Mouse (Mus musculus) spleen, adult 2 months (tissue): Measurements from ENCODE around the gene 9130023H24Rik. TPM values are rescaled to one million over a fixed set of nuclear protein-coding genes. Genes with fewer than 3 reads are reported as not detected.

ENCODE experiments used
- DNase-seq, 2 experiments: peaks; one replicate each; pipeline versions ENCODE4 v3.0.0 to v3.0.0-alpha.2; 2012 to 2021; ENCODE audit warnings: low spot score in 2 of 2, low read depth in 1 of 2
- H3K27ac ChIP-seq: fragments of 200-500 bp; 2 replicates; pipeline ENCODE4 v1.5.1; 2012; ENCODE audit warnings: low read length, inconsistent platforms; ENCODE audit not compliant: insufficient read depth
- H3K27me3 ChIP-seq: fragments of 200-500 bp; 2 replicates; pipeline ENCODE4 v1.6.1; 2012; ENCODE audit warnings: mild to moderate bottlenecking, moderate library complexity, low read length, inconsistent platforms; ENCODE audit not compliant: control insufficient read depth, insufficient read depth
- H3K36me3 ChIP-seq: fragments of 200-500 bp; 2 replicates; pipeline ENCODE4 v1.6.1; 2012; ENCODE audit warnings: mild to moderate bottlenecking, low read length, inconsistent platforms; ENCODE audit not compliant: control insufficient read depth, insufficient read depth
- H3K4me1 ChIP-seq: fragments of 200-500 bp; 2 replicates; pipeline ENCODE4 v1.6.1; 2011; ENCODE audit warnings: inconsistent platforms; ENCODE audit not compliant: control insufficient read depth, insufficient read depth, insufficient read length
- H3K4me3 ChIP-seq: fragments of 200-500 bp; 2 replicates; pipeline ENCODE4 v1.5.1; 2011; ENCODE audit warnings: mild to moderate bottlenecking, inconsistent platforms; ENCODE audit not compliant: insufficient read depth, insufficient read length; ENCODE audit errors: extremely low read depth
- CTCF ChIP-seq: fragments of 200-500 bp; IDR thresholded peaks from 2 replicates; pipeline ENCODE4 v1.5.1; 2011; ENCODE audit warnings: mild to moderate bottlenecking, inconsistent platforms; ENCODE audit not compliant: insufficient read depth, insufficient read length, insufficient replicate concordance; ENCODE audit errors: extremely low read depth
- POLR2A ChIP-seq: fragments of 200-500 bp; IDR thresholded peaks from 2 replicates; pipeline ENCODE4 v1.6.1; 2011; ENCODE audit warnings: low read depth, low read length, inconsistent platforms
- WGBS: fragments of 180-500 bp; shearing (Covaris S2); methylation state at CpG from one replicate; pipeline ENCODE4 v1.1.7; 2018; 5-methylcytosine and 5-hydroxymethylcytosine counted together
- polyA plus RNA-seq: library from polyadenylated mRNA; depleted of rRNA; stranded (reverse); fragments of >200 nt; gene quantifications from 2 replicates; pipeline ENCODE4 v1.2.3, GENCODE M21; 2012; rRNA removed

9130023H24Rik gene
- 1.1 and 1.4 TPM in 2 replicates for polyA plus RNA-seq

DNA sequence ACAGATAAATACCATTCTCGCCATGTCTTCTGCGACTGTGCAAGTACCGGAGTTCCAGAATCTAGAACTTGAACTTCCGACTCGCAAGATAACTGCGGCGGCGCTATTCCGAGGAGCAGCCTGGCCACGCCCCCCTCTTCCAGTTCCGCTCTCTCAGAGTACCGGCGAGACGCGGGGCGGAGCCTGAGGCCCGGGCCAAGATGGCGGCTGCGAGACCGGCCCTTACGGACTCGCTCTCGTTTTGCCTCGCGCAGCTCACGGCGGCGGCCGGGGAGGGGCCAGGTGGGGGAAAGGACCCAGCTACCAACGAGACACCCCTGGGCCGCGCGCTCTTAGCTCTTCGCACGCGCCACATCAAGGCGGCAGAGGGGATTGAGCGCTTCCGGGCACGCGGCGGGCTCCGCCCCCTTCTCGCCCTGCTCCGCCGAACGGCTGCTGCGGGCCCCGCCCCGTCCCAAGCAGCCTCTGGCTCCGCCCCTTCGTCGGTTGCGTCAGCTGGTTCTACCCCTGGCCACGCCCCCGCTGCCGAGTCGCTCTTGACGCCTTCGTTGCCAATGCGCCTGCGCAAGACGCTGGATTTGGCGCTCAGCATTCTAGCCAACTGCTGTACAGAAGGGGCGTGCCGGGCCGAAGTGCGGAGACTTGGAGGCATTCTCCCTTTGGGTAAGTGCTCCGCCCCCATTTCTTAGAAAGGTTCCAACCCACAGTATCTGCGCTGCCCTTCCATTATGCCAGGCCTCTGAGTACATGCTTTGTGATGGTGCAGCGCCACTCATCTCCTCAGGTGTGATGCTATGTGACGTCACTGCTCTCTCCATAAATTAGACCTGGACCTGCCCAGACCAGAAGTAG, at the start of gene 9130023H24Rik:
Gene 9130023H24Rik, minus strand, starts transcription at position 105 of the 852 bp plus-strand sequence.
- peak; percentile 98 to 100 for DNase-seq
- peak within 1 kb of the TSS; percentile 82 for H3K4me3 ChIP-seq
- H3K4me1 ChIP-seq: peaks cover 3% of the 10 kb centered on the region; the same call in 1 of the 2 replicates
- peaks cover 20% of the 10 kb centered on the region for H3K36me3 ChIP-seq
- no peaks in the 10 kb centered on the region for H3K27me3 ChIP-seq
- H3K27ac ChIP-seq: peak within 1 kb of the TSS; percentile 99
- under 1% methylated on average over 72 of the region's 72 CpGs for WGBS
- no peak for TF ChIP-seq CTCF
- TF ChIP-seq POLR2A: peak; percentile 62

DNA sequence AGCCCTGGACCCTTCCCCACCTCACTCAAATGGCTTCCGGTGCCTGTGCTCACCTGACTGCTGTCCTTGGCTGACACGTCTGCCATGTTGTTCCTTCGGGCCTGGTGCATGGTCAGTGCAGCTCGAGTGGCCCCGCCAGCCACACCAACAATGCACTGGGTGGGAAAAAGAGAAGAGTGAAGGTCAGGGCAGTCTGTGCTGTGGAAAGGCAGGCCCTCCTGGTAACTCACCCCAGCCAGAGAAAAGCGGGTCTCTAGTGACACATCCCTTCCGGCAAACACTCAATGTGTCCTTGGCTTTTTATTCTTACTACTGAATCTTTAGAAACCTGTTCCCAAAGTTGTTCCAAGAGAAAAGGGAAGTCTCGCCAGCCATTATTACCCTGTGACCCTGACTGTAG, 47.2 kb upstream of the 9130023H24Rik start:
- Histone ChIP-seq H3K27ac (peak overlapping the region; percentile 19; the same call in 1 of the 2 replicates), H3K36me3 (peaks cover 3% of the 10 kb centered on the region; the same call in 1 of the 2 replicates), H3K27me3 (no peaks in the 10 kb centered on the region), H3K4me3 (no peak overlapping the region), H3K4me1 (no peaks in the 10 kb centered on the region)
- WGBS: 95% methylated on average over 8 of the region's 8 CpGs
- TF ChIP-seq CTCF (no peak), POLR2A (no peak)
- no peak for DNase-seq

DNA sequence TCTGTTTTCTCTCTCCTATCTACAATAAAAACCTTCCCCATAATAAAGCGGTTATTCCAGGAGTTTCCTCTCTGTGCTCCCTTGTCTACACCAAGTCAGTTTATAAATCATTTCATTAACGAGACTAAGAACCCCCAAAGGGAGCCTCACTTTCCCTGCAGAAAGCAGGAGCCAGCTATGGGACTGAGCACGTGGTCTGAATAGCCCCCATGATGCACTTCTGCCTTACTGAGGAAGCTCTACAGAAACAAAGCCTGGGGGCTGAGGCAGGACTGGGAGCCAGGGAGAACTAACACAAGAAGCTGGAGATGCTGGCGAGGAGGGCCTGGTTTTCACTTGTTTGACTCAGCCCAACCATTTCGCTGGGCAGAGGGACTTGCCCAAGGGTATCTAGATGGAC, 46.2 kb upstream of the 9130023H24Rik start:
- Histone ChIP-seq H3K27me3 (no peaks in the 10 kb centered on the region), H3K4me3 (no peak overlapping the region), H3K4me1 (no peaks in the 10 kb centered on the region), H3K36me3 (peaks cover 3% of the 10 kb centered on the region; the same call in 1 of the 2 replicates), H3K27ac (no peak overlapping the region)
- WGBS: 92% methylated on average over 5 of the region's 5 CpGs
- no peak for TF ChIP-seq POLR2A
- no peak for TF ChIP-seq CTCF
- DNase-seq: no peak

DNA sequence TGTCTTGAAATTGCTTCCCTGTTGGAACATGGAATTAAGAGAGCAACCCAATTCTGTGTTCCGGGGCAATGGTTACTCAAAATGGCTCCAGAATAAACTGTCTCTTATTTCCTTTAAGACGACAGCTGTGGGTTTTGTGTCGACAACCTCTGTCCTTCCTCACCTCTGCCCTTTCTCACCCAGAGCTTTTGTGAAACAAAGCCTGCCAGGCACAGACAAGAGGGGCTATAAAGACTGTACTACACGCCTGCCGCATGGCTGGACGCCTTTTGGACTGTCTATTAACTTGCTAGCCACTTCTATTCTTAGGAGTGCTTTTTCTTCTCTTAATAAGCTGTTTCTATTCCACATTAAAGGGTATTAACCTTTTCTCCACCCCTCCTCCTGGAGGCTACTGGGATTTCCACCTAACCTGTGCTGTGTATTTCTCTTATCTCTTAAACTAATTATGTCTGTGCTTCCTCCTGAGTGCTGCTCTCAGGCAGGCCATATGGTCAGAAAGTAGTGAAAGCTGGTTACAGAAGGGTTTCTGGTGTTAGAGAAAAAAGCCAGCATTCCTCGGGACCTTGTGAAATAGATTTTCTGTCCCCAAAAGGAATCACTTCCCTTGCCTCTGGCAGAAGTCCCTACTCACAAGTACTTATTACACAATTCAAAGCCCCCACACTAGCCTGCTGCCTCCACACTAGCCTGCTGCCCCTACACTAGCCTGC, 44.9 kb upstream of the 9130023H24Rik start:
- TF ChIP-seq POLR2A (no peak), CTCF (no peak)
- no peak overlapping the region for H3K27ac ChIP-seq
- 80% methylated on average over 7 of the region's 7 CpGs for WGBS
- no peak overlapping the region for H3K4me3 ChIP-seq
- H3K36me3 ChIP-seq: peaks cover 3% of the 10 kb centered on the region; the same call in 1 of the 2 replicates
- no peaks in the 10 kb centered on the region for H3K27me3 ChIP-seq
- no peak for DNase-seq
- H3K4me1 ChIP-seq: no peaks in the 10 kb centered on the region

DNA sequence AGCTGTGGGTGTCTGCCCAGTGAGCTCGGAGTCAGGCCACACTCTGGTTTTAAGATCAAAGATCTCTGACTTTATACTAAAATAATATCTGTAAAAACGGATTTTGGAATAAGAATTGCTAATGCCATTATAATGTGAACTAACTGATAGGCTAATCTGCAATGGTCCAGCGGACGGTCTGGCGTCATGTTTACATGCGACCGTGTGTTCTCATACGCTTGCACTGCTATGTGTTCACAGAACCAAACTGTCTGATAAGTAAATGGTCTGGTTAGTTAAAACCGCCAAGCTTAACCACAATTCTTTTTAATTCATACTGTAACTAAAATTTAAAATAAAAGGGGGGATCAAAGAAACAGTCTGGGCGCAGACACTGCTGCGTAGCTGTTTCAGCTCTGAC, 43.9 kb upstream of the 9130023H24Rik start:
- WGBS: 88% methylated on average over 11 of the region's 11 CpGs

DNA sequence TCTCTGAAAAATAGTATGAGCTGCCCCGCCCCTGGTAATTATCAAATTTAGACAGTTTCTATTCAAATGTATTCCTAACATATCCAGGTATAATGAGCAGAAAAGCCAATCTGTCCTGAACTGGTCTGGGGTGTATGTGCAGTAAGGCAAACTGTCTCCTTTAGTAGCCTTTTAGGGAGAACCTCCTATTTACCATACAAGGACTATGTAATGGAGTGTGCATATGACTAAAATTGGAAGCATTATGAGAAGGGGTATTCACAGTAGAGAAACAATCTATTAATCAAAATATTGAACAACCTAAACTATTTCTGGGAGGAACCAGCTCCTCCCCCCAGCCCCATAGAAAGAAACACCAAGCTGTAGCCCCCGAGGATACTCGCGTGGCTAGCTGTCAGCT, 41.9 kb upstream of the 9130023H24Rik start:
- no peak for DNase-seq
- H3K27me3 ChIP-seq: no peaks in the 10 kb centered on the region
- no peak overlapping the region for H3K4me3 ChIP-seq
- H3K36me3 ChIP-seq: peaks cover 11% of the 10 kb centered on the region
- WGBS: 94% methylated on average over 4 of the region's 4 CpGs
- no peak for TF ChIP-seq POLR2A
- TF ChIP-seq CTCF: no peak
- H3K27ac ChIP-seq: no peak overlapping the region
- H3K4me1 ChIP-seq: no peaks in the 10 kb centered on the region

More for the DNA sequence above, 43.9 kb upstream of the 9130023H24Rik start:
- Histone ChIP-seq H3K27me3 (no peaks in the 10 kb centered on the region), H3K27ac (no peak overlapping the region), H3K4me1 (no peaks in the 10 kb centered on the region), H3K4me3 (no peak overlapping the region), H3K36me3 (no peaks in the 10 kb centered on the region; the same call in 1 of the 2 replicates)
- no peak for DNase-seq
- no peak for TF ChIP-seq CTCF
- no peak for TF ChIP-seq POLR2A

- TF ChIP-seq CTCF (no peak), POLR2A (no peak)
- WGBS: 94% methylated on average over 6 of the region's 6 CpGs
- Histone ChIP-seq H3K27me3 (no peaks in the 10 kb centered on the region), H3K36me3 (peaks cover 25% of the 10 kb centered on the region), H3K4me3 (no peak overlapping the region), H3K27ac (no peak overlapping the region), H3K4me1 (no peaks in the 10 kb centered on the region)
- DNase-seq: no peak
Measured at GRCm38 (mm10) chr7:128276051-128276450, 38.2 kb upstream of the 9130023H24Rik start.
